Mouse (Mus musculus): ENCODE measurements around the gene Tmem223.

GRCm38 (mm10) chr19:8773409-8773808 is 2.6 kb downstream of the Tmem223 start:
- TF ChIP-seq CTCF (IDR thresholded peaks at IDR 0.05; ENCODE audit: low read depth) = no peak
- TF ChIP-seq EP300 (optimal IDR thresholded peaks at IDR 0.05) = no peak
